Mouse (Mus musculus) erythroblast, embryonic 14.5 days (primary cell): ENCODE measurements around the gene Pitpnc1.

Experiments
- GATA1 ChIP-seq: IDR thresholded peaks from 2 replicates; pipeline ENCODE4 v1.6.1; 2012; ENCODE audit warnings: low read length, inconsistent platforms, mixed read lengths
- TAL1 ChIP-seq: IDR thresholded peaks from 3 replicates; pipeline ENCODE4 v1.6.1; 2012; ENCODE audit warnings: low read length, inconsistent platforms, mixed read lengths

GRCm38 (mm10) chr11:107263838-107264237 is 206.7 kb downstream of the Pitpnc1 start:
- TF ChIP-seq GATA1 (no peak), TAL1 (no peak)
